Mouse (Mus musculus) bone marrow macrophage, adult 2 months (primary cell): ENCODE data around the gene Pitx2.

Experiments used
- CTCF ChIP-seq: IDR thresholded peaks from 2 replicates; pipeline ENCODE4 v1.5.1; 2012; ENCODE audit warnings: low read depth, mild to moderate bottlenecking, low read length, moderate library complexity
- POLR2A ChIP-seq: IDR thresholded peaks from 2 replicates; pipeline ENCODE4 v1.6.1; 2012; ENCODE audit warnings: mild to moderate bottlenecking, low read depth, low read length, borderline replicate concordance

DNA sequence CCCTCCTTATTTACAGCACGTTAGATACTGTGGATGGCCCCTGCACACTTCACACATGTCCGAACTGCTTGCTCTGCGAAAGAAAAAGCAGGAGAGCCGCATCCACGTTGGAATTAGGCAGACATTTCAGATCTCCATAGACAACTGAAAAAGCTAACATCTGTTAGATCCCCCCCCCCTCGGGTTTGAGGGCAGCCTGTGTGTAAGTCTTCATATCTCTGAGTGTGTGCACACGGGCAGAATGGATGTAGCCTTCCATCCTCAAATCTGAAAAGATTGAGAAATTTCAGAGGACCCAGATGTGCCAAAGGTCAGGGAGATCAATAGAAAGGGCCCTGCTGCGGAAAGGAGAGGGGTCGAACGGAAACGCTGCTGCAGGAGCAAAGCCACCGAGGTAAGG is 5.2 kb upstream of the Pitx2 start:
- TF ChIP-seq CTCF (no peak), POLR2A (no peak)
